Mouse (Mus musculus): ENCODE results near the gene Sox15.
"Not testable (repeated sequence)": the region's sequence is repeated elsewhere in the genome, so short reads cannot be mapped to it uniquely, and the experiment has no call there.

Sox15 gene

DNA sequence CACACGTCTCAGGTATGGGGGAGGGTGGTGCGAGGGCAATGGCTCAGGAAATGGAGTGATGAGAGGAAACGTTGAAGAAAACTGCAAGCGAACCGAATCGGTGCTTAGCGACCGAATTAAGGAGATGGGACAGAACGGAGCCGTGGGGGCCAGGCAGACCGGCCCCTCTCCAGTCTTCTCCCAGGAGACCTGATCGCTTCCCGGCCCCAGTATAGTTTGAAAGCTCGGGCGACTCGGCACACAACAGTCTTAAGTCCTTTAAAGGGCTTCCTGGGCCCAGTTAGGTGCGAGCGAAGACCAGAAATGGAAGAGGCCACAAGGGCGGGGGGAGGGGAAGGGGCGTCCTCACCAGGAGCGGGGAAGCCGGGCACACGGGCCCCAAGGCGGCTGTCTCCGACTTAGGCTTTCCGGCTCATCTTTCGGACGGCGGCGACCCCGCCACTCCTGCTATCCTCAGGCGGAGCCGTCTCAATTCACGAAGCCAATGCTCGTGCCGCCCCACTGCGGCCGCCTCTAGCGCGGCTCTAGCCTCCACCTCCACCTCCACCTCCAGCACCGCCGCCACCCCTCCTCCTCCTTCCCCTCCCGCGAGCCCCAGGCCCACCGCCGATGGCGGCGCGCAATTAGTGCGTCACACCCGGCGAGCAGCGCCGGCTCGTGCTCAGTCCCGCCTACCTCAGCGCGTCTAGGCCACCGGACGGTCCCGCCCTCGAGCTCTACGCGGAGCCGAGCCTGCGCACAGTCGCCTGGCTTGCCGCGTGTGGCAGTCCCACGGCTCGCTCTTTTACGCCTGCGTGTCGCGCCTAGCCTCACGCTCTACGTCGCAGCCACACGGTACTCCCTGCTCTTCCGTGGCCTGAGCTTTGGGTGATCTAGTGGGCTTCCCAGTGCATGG lies 26.4 kb downstream of the Sox15 start, which contains the start of gene Senp3:
Gene Senp3 (minus strand): TSS at position 771 of the 895 bp plus-strand sequence.
- DNase-seq = peak; percentile 92 to 94

DNA sequence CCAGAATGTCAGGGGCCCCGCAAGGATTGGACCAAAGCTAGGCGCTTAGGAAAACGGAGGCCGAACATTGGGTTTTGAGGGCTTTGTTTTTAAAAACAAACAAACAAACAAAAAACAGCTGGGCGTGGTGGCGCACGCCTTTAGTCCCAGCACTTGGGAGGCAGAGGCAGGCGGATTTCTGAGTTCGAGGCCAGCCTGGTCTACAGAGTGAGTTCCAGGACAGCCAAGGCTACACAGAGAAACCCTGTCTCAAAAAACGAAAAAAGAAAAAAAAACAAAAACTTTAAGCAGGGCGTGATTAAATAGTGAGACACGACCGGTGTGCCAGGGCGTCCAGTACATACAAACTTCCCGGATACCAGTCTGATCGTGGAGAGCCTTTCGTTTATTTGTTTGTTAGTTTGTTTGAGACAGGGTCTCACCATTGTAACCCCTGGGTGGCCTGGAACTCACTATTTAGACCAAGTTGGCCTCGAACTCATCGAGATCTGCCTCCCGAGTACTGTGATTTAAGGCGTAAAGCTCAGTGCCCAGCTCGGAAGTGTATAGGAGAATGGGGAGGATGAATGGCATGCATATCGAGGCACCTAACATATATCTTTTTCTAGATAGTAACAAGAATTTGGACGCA lies 27.2 kb downstream of the Sox15 start:
- DNase-seq = no peak

- DNase-seq = peak; percentile 60 to 83
Measured at GRCm38 (mm10) chr11:69682840-69683533, 27.9 kb downstream of the Sox15 start.

DNA sequence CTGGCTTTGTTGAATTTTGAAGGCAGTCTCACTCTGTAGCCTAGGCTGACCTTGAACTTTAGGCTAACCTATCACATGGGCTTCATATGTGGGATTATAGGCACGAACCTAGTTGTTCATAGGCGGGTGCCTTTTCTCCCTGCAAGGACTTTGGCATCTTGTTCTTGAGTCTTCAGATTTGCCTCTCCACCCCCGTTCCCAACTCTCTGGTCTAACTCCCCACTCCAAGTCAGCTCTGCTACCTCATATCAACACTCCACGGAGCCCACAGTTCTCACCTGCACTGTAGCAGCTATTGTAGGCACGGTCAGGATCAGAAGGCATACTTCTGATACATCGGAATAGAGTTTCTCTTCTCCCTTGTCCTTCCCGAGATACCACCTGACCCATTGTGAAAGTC lies 28.5 kb downstream of the Sox15 start:
- no peak for DNase-seq

GRCm38 (mm10) chr11:69684128-69684745 lies 29.1 kb downstream of the Sox15 start:
- no peak for DNase-seq

DNA sequence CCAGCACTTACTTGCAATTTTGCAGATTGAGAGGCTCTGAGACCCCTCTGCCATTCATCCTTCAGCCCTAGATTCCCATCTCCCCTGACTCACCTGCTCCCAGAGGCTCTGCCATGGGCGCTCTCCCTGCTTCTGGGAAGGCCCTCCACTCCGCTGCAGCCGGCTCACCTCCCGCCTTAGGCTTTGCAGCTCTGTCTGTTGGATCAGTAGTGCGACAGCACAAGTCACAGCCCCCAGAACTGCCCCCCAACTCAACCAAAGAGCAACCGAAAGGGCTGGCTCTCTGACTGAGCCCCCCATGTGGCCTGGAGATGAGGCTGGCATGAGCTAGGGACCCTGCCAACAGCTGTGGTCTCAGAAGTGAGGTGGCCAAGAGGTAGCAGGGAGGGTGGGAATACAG lies 29.8 kb downstream of the Sox15 start:
- DNase-seq = no peak

- no peak for DNase-seq
Measured at GRCm38 (mm10) chr11:69685526-69686148, 30.5 kb downstream of the Sox15 start, which contains the start of gene Tnfsf13. TSS of gene Tnfsf13 (minus strand) at chr11:69685784.

DNA sequence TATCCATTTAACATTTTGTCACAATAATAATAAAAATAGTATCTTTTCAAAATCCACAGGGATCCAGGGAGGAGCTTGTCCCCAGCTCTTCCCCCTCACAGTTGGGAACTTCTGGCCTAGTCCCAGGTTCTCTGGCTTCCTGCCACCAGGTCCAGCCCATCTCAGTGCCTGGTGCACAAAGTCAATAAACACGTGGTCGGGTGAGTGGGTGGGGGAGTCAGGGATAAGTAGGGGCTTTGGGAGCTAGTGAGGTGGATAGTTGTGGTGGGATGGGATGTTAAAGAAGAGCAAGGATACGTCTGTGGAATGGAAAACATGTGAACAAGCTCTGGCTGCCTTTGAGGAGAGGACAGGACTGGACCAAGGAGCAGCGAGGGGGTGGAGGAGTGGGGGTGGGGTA lies 31.3 kb downstream of the Sox15 start:
- no peak for DNase-seq

DNA sequence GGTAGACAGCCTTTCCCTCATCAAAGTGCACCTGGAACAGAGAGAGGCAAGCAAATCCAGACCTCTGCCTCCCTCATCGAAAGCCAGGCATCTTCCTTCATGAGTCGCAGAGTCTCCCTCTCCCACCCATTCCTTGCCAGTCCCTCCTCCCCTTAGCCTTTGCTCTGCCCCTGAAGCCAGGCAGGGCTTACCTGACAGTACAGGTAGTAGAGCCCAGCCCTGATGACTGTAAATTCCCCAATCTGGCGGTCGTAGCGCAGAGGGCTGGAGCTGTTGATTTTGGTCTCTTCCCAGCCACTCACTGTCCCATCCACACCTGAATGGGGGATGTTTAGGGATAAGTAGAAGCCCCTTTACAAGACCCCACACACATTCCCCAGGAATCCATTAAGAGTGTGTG lies 31.9 kb downstream of the Sox15 start:
- no peak for DNase-seq

DNA sequence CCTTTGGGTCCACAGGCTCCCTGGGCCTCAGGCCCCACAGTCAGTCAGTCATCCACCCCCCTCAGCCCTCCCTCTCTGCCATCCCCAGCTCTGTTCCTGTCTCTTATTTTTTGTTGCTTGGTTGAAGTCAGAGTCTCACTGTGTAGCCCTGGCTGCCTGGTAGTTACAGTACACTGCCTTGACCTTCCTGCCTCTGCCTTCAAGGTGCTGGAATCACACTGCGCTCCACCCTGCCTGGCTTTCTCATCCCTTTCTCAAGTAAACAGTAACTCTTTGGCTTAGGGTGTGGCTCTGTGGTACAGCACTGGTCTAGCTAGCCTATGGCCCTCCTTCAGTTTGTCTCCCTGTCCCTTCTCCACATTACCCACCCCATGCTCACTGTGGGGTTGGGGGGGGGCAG lies 34.8 kb downstream of the Sox15 start:
- no peak for DNase-seq

DNA sequence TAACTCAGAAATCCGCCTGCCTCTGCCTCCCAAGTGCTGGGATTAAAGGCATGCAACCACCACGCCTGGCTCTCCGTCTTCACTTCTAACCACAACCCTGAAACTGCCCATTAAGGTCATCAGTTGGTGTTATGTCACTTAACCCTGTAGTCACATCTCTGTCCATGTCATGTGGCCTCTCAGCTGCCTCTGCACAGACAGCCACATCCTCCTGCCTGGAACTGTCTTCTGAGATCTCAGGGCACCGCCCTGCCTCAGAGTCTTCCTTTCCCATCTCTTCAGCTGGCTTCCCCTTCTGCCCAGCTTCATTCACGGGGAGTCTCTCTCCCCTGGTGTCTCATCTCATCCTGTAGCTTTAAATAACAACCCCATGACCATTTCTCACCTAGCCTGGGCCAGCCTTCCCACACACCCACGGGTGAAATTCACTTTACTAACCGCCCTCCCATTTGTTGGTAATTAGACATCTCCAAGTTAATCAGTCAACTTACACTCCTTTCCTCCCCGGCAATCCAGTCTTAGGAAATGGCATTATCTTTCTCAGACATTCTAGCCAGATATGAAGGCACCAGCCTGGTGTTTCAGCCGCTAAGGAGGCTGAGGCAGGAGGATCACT lies 37.2 kb downstream of the Sox15 start:
- DNase-seq = no peak

DNA sequence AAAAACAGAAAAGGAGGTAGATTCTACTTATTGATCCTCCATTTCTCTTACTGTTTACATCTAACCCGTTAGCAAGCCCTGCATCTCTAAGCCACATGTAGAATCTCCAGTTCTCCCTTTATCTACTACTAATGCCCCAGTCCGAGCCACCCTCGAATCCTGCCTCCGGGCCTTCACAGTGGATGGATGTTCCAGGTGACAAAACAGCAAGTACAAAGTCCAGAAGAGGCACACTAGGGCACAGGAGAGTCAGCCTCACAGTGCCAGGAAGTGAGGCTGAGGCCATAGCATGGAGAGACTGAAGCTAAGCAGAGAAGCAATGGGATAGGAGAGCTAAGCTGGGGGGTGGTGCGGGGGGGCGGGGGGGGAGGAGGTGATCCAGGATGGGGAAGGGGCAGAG lies 37.7 kb downstream of the Sox15 start:
- no peak for DNase-seq

DNA sequence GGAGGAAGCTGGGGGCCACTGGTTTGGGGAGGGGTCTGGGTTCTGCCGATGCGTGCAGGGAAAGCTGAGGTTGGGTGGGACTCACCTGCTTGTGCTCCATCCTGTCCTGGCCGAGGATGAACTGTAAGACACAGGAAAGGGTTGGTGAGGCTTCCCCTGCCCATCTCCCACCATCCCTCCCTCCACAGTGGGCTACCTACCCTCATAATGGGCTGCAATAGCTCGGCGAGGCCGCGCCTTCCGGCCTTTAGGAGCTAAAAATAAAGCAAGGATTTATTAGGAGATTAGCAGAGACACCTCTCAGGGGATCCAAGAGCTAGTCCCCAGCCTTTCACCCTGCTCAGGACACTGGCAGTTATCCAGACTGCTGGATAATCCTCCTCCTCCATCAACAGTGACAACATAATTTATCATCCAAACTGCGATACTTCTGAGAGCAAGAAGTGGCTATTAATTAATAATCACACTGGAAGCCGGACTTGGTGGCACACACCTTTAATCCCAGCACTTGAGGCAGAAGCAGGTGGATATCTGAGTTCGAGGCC lies 38.4 kb downstream of the Sox15 start:
- DNase-seq = no peak

- no peak for DNase-seq
Measured at GRCm38 (mm10) chr11:69695046-69695360, 39.9 kb downstream of the Sox15 start.

DNA sequence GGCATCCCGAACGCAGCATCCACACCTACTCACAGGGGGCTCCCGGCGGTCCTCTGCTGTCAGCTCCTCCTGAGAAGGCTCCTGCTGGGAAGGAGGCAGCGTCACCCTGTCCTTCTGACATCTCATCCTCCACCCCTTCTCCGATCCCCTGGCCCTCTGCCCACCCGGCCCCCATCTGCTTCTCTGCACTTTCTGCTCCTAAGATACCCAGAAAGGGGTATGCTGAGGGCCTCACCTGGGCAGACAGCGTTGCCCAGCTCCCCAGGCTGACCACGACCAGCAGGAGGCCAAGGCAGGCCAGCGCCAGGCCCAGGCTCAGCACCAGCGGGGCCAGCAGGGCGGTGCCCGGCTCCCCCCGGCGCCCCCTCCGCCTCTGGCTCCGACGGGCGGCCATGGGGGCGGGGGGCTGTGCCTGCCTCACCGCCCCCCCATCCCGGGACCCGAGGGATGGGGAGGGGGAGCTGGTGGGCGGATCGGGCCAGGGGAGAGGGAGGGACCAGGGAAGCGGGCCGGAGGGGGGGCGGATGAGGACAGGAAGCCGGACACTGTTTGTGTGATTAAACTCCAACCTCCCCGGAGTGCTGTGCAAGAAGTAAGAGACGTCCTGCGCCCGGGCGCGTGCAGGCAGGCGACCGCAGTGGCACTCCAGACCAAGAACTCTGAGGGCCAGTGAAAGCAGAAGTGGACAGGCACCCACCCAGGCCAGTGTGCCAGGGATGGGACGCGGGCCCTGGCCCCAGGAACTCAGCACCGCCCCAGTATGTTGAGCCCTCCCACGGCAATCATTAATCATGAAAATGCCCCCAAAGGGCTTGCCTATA lies 40.5 kb downstream of the Sox15 start, which contains the start of the genes Tnfsf12 and Tnfsfm13:
Gene Tnfsf12 (minus strand): TSS at position 489 of the 821 bp plus-strand sequence.
Gene Tnfsfm13 (minus strand): TSS at position 738 of the 821 bp plus-strand sequence.
- DNase-seq = peak; percentile 29 to 38

DNA sequence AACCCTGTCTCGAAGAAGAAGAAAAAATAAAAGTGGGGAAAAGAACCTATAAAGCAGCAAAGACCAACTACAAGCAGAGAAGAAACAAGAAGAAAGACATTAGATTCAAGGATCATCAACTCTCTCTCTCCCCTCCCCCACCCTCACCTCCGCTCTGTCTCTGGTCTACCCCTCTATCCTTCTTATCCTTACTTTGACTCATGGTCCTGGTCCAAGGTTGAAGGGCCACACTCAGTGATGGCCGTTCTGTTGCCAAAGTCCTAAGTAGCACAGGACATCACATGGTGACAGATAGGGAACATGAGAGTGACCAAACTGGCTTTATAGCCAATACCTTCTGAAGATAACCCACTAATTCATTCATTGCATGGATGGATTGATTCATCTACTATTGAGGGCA lies 42.3 kb downstream of the Sox15 start:
- DNase-seq = no peak

DNA sequence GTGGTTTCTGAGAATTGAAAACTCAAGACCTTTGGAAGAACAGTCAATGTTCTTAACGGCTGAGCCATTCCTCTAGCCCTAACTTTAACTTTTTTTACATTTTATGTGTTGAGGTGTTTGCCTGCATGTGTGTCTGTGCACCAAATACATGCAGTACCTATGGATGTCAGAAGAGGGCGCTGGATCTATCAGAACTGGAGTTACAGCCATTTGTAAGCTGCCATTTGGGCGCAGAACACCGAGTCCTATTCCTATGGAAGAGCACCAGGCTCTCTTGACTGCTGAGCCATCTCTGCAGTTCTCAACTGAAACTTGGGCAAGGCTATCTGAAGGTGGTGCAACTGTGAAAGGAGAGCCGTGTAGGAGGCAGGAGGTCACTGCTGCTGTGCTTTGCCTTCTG lies 43.5 kb downstream of the Sox15 start:
- DNase-seq = no peak

DNA sequence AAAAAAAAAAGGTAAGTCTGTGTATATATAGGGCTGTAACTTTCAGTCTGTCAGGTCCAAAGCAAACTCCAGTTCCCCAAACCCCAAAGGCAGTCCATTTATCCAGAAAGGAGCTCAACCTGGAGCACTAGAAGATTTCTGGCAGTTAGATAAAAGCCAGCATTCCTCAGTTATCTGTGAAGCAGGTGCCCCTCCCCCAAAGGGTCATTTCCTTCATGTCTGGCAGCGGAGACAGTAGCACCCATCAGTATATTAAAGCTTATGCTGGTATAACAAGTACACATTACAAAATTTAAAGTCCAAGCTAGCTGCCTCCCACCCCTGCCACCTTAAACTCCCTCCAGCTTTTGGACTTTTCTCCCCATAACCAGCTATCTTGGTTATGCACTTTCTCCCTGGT lies 44.5 kb downstream of the Sox15 start:
- no peak for DNase-seq

- not testable (repeated sequence) for DNase-seq
Measured at GRCm38 (mm10) chr11:69702886-69703285, 47.8 kb downstream of the Sox15 start.

GRCm38 (mm10) chr11:69703381-69703780 lies 48.3 kb downstream of the Sox15 start:
- not testable (repeated sequence) for DNase-seq
